Mouse (Mus musculus) small intestine, adult 2 months (tissue): Measurements from ENCODE around the gene Chst11. TPM values are rescaled to one million over a fixed set of nuclear protein-coding genes. Genes with fewer than 3 reads are reported as not detected.
A peak's percentile ranks its signal among the peaks of the same experiment; 100 is the strongest.

Experiments
- H3K27ac ChIP-seq: fragments of 200-500 bp; 2 replicates; pipeline ENCODE4 v1.5.1; 2012; ENCODE audit warnings: low read depth, low read length, control low read depth, inconsistent platforms; ENCODE audit not compliant: insufficient read depth
- H3K27me3 ChIP-seq: fragments of 200-500 bp; 2 replicates; pipeline ENCODE4 v1.6.1; 2012; ENCODE audit warnings: mild to moderate bottlenecking, moderate library complexity, low read length, inconsistent platforms; ENCODE audit not compliant: control insufficient read depth, insufficient read depth
- H3K36me3 ChIP-seq: fragments of 200-500 bp; 2 replicates; pipeline ENCODE4 v1.6.1; 2012; ENCODE audit warnings: mild to moderate bottlenecking, low read length, control low read depth, inconsistent platforms; ENCODE audit not compliant: control insufficient read depth, insufficient read depth
- H3K4me1 ChIP-seq: fragments of 200-500 bp; 2 replicates; pipeline ENCODE4 v1.6.1; 2012; ENCODE audit warnings: low read length, inconsistent platforms, mixed read lengths; ENCODE audit not compliant: control insufficient read depth, insufficient read depth, insufficient read length
- H3K4me3 ChIP-seq: fragments of 200-500 bp; 2 replicates; pipeline ENCODE4 v1.5.1; 2012; ENCODE audit warnings: low read depth, mild to moderate bottlenecking, control low read depth, inconsistent platforms, low read length, moderate library complexity
- CTCF ChIP-seq: fragments of 200-500 bp; IDR thresholded peaks from 2 replicates; pipeline ENCODE4 v1.5.1; 2012; ENCODE audit warnings: low read depth, mild to moderate bottlenecking, control low read depth, inconsistent platforms, low read length, moderate library complexity, mixed read lengths; ENCODE audit not compliant: insufficient replicate concordance, insufficient read length; ENCODE audit errors: extremely low read depth
- POLR2A ChIP-seq: fragments of 200-500 bp; IDR thresholded peaks from 2 replicates; pipeline ENCODE4 v1.6.1; 2012; ENCODE audit warnings: low read depth, mild to moderate bottlenecking, control low read depth, inconsistent platforms, low read length, moderate library complexity
- WGBS: fragments of 180-500 bp; shearing (Covaris S2); methylation state at CpG from one replicate; pipeline ENCODE4 v1.1.7; 2018; 5-methylcytosine and 5-hydroxymethylcytosine counted together
- polyA plus RNA-seq: library from polyadenylated mRNA; depleted of rRNA; stranded (reverse); fragments of >200 nt; gene quantifications from 2 replicates; pipeline ENCODE4 v1.2.3, GENCODE M21; 2012

Chst11 gene
- polyA plus RNA-seq, 1 experiment: 5.5 TPM

DNA sequence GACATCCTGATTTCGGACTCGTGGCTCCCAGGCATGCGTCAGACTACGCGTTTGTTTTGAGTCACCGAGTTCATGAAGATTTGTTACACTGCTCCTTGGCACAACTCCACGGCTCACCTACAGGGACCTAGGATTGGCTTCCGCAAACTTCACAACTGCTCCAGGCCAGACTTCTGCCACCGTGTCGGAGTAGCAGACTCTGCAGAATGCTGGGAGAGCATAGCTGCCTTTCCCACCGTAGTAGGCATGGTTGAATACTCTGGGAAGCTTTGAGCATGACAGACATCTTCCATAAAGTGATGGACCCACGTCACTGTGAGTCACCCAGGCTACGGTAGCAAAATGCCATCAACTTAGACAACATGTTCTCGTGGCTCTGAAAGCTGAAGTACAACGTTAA, 9.5 kb upstream of the Chst11 start:
- H3K27ac ChIP-seq: no peak overlapping the region
- H3K4me3 ChIP-seq: no peak overlapping the region
- H3K27me3 ChIP-seq: no peaks in the 10 kb centered on the region
- no peaks in the 10 kb centered on the region for H3K36me3 ChIP-seq
- H3K4me1 ChIP-seq: peaks cover 7% of the 10 kb centered on the region; the same call in 1 of the 2 replicates
- TF ChIP-seq POLR2A (no peak), CTCF (no peak)
- WGBS: 83% methylated on average over 15 of the region's 15 CpGs

DNA sequence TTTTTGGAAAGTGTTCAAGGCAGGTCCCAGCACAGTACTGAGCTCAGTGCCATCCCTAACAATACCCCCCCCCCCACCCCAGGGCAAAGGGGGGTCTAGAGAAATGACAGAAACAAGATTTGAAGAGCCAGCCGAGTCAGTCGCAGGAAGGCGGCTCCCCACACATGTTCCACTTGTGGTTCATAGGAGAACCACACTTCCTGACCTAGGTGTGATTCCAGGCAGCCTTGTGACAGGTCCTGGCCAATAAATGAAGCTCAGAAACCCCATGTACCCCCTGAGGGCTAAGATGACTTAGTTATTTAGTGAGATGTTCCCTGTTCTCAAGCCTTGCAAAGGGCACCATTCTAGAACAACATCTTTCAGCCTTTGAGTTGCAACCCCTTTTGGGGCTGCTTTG, 3.0 kb upstream of the Chst11 start:
- no peak for TF ChIP-seq CTCF
- TF ChIP-seq POLR2A: no peak
- 78% methylated on average over 3 of the region's 3 CpGs for WGBS
- 0 out of 2 replicates have a peak, but pooled peaks cover 5% of the 10 kb centered on the region for H3K27me3 ChIP-seq
- H3K36me3 ChIP-seq: no peaks in the 10 kb centered on the region
- no peaks in the 10 kb centered on the region; the same call in none of the 2 replicates for H3K4me1 ChIP-seq
- no peak overlapping the region for H3K27ac ChIP-seq
- no peak overlapping the region for H3K4me3 ChIP-seq

GRCm38 (mm10) chr10:82985700-82986131, 418 bp downstream of the Chst11 start:
- WGBS: under 1% methylated on average over 32 of the region's 32 CpGs
- Histone ChIP-seq H3K27me3 (0 out of 2 replicates have a peak, but pooled peaks cover 5% of the 10 kb centered on the region), H3K27ac (no peak overlapping the region), H3K36me3 (no peaks in the 10 kb centered on the region), H3K4me3 (peak overlapping the region; percentile 73), H3K4me1 (peaks cover 4% of the 10 kb centered on the region)
- TF ChIP-seq POLR2A: no peak
- peak; percentile 18; the same call in 1 of the 2 replicates for TF ChIP-seq CTCF

DNA sequence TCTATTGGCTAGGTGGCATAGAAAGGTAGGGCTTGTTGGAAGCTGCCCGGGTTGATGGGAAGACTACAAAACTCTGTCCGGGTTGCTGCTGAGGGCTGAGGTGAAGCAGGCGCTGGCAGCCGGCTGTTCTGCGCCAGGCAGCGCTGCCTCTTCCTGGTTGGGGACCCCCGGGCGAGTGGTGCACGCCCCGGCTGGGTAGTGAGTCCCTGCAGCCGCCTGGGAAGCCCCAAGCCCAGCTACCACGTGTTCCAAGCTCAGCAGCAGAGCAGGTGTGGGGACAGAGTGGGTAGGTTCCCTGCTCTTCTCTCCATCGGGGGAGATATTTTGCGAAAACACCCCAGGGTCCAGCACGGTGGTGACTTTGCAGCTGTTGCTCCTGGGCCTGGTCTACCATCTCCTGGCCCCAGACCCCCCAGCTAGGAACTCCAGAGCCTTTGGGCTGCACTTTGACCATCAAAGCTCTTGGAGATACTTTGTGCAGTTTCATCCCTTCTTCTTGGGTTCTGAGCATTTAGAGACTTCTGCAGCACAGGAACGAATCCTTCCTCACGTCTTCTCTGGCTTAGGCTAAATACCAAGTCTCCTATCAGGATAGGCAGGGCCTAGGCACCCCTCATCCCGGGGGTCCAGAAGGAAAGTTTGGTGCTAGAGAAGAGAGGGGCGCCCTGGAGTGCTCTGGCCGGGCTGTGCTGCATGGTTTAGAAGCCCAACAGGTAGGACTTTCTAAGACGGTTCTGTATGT, 1.1 kb downstream of the Chst11 start:
- 0 out of 2 replicates have a peak, but pooled peaks cover 5% of the 10 kb centered on the region for H3K27me3 ChIP-seq
- TF ChIP-seq POLR2A: no peak
- TF ChIP-seq CTCF: no peak
- H3K4me3 ChIP-seq: peak overlapping the region; percentile 73
- 7% methylated on average over 21 of the region's 21 CpGs for WGBS
- H3K36me3 ChIP-seq: no peaks in the 10 kb centered on the region
- peak overlapping the region; percentile 6; the same call in 1 of the 2 replicates for H3K27ac ChIP-seq
- peaks cover 4% of the 10 kb centered on the region for H3K4me1 ChIP-seq

DNA sequence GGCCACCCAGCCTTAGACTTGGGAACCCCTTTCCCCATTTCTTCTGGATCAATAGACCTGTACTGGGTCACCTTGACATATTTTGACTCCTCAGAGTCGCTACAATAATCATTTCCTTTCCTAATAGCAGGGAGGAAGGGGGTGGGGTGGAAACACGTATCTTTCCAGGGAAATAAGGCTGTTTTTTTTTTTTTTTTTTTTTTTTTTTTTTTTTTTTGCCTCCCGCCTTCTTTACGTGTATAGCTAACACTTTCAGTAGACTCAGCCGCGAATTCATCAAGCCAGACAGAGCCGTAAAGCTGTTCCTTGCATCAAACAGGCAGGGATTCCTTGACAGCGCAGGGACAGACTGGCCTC, 1.7 kb downstream of the Chst11 start:
- H3K4me1 ChIP-seq: peaks cover 4% of the 10 kb centered on the region
- H3K27me3 ChIP-seq: 0 out of 2 replicates have a peak, but pooled peaks cover 5% of the 10 kb centered on the region
- peak overlapping the region; percentile 73 for H3K4me3 ChIP-seq
- H3K36me3 ChIP-seq: no peaks in the 10 kb centered on the region
- no peak overlapping the region for H3K27ac ChIP-seq
- no peak for TF ChIP-seq CTCF
- TF ChIP-seq POLR2A: no peak
- WGBS: 36% methylated on average over 8 of the region's 8 CpGs

DNA sequence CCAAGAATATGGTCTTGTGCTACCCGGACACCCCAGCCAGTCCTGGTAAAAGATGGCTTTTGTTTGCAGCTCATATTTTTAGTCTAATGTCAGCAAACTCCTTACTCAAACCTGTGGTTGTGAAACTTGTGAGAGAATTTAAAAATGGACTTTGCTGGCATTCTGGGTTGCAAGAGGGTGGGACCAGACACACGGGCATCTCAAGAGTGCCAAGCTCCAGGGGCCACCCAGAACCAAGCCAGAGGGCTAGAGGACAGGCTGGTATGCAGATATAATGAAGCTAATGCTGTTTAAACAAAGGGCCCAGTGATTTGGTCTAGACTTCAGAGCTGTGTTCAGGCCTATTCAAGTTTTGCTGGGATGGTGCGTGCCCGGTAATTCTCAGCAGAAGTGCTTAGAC, 2.1 kb downstream of the Chst11 start:
- H3K27me3 ChIP-seq: 0 out of 2 replicates have a peak, but pooled peaks cover 5% of the 10 kb centered on the region
- WGBS: 57% methylated on average over 4 of the region's 4 CpGs

GRCm38 (mm10) chr10:82989418-82990025, 4.2 kb downstream of the Chst11 start:
- Histone ChIP-seq H3K4me3 (no peak overlapping the region), H3K36me3 (no peaks in the 10 kb centered on the region), H3K27me3 (0 out of 2 replicates have a peak, but pooled peaks cover 5% of the 10 kb centered on the region), H3K27ac (no peak overlapping the region), H3K4me1 (peaks cover 4% of the 10 kb centered on the region)
- TF ChIP-seq CTCF: no peak
- TF ChIP-seq POLR2A: no peak
- WGBS: 62% methylated on average over 13 of the region's 13 CpGs

More for the DNA sequence above, 2.1 kb downstream of the Chst11 start:
- H3K4me3 ChIP-seq: peak overlapping the region; percentile 34
- no peak overlapping the region for H3K27ac ChIP-seq
- H3K36me3 ChIP-seq: no peaks in the 10 kb centered on the region
- no peak for TF ChIP-seq CTCF
- no peak for TF ChIP-seq POLR2A
- peaks cover 4% of the 10 kb centered on the region for H3K4me1 ChIP-seq
